Mouse (Mus musculus) thymus, postnatal 4 days (tissue): ENCODE data around the gene Cmbl.

Experiments used
- DNase-seq: peaks from one replicate; pipeline ENCODE4 v3.0.0; 2021

Gene Cmbl

DNA sequence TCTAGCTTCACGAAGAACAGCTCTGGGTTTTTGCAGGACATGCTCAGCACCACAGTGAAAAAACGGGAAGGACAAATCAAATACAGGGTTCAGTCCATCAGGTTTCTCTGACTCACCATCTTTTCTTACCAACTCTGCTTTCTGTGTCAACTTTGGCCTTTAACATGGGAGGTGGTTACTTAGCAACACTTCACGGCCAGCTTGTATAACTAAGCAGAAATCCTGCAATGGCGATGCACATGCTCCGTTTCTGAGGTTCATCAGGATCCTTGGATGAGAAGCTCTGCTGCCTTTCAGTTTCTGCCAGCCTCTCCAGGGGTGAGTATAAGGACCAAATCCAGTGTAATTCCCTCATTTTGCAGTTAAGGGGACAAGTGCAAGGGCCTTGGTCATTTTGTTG, at the start of gene Cmbl:
Gene Cmbl (plus strand): TSS at position 206 of the 400 bp plus-strand sequence.
- DNase-seq = no peak

DNA sequence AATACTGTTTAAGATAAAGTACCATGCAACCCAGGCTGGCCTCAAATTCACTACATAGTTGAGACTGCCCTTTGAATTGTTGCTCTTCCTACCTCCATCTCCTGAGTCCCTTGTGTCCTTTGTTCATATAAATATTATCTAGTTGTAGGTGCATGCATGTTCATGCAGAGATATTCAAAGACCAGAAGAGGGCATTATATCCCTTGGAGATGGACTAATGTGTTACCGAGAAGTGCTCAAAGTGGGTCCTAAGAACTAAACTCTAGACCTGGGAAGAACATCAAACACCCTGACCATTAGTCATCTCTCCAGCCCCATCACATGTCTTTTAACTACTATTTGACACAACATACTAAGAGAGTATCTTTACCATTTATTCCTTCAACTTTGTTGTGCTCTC, 48.0 kb upstream of the Cmbl start:
- DNase-seq = no peak

DNA sequence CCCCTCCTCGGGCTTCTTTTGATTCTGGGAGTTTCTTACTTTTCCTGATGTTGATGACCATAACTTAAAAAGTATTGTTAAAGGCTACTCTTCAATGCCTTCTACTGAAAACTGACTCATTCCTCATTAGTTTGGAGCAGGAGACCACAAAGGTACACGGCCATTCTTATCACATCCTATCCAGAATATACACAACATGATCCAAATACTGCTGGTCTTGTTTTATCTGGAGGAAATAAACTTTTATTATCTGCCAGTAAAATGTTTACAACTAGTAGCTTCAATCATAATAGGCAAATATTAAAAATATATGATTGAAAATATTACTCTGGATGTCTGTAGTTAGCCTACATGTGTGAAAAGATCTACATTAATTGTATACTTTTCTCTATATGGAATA, 46.8 kb upstream of the Cmbl start:
- no peak for DNase-seq

GRCm38 (mm10) chr15:31519000-31519399, 46.2 kb upstream of the Cmbl start:
- DNase-seq = no peak

DNA sequence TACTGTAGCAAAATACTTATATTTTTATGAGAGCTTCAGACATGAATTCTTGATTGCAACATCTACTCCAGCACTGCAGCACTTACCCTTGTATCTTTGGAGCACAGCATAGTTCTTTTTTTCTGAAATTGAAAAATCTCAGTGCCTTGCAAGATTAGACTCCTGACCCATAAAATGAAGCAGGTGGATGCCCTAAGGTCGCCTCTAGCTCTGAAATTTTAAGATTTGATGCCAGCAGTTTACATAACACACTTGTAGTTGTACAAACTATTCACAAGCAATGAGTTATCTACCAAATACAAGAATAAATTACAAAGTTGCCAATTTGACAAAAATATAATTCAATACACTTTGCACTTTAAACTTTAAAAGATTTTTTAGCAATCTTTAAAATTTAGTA, 38.7 kb upstream of the Cmbl start:
- DNase-seq = no peak

GRCm38 (mm10) chr15:31528477-31528876, 36.7 kb upstream of the Cmbl start:
- no peak for DNase-seq

GRCm38 (mm10) chr15:31529103-31529502, 36.1 kb upstream of the Cmbl start:
- no peak for DNase-seq

GRCm38 (mm10) chr15:31529811-31530658, 35.2 kb upstream of the Cmbl start:
- peak; percentile 73 for DNase-seq

DNA sequence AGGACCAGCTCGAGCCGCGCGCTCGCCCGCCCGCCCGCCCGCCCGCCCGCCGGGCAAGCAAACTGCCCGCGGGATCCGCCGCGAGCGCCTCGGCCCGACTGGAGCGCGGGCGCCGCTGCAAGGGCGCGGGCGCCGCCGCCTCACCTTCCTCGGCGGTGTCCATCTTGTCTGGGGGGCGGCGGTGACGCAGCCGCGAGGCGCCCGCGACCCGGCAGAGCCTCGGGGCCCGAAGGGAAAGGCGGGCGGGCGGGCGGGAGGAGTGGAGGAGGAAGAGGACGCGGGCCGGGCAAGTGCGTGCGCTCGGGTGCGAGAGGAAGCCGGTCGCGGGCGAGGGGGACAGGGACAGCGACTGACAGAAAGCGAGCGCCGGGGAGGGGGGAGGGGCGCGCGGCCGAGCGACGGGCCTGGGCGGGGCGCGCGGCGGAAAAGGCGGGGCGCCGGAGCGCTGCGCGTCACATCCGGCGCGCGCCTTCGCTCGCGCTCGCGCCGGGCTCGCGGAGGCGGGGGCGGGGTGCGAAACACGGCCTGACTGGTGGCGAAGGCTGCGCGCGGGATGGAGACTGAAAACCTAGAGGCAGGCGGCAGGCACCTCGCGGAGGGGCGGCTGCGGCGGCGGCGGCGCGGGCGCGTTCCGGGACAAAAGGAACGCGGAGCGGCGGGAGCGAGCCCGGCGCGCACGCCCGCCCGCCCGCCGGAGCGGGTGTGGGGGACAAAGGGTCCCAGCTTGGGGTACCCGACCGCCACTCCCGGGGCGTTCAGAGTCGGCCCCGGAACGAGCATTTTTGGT, 34.3 kb upstream of the Cmbl start, which contains the start of gene March6:
Gene March6 (minus strand): TSS at position 395 of the 787 bp plus-strand sequence.
- DNase-seq = peak; percentile 96

GRCm38 (mm10) chr15:31531446-31532330, 33.5 kb upstream of the Cmbl start:
- peak; percentile 46 for DNase-seq

DNA sequence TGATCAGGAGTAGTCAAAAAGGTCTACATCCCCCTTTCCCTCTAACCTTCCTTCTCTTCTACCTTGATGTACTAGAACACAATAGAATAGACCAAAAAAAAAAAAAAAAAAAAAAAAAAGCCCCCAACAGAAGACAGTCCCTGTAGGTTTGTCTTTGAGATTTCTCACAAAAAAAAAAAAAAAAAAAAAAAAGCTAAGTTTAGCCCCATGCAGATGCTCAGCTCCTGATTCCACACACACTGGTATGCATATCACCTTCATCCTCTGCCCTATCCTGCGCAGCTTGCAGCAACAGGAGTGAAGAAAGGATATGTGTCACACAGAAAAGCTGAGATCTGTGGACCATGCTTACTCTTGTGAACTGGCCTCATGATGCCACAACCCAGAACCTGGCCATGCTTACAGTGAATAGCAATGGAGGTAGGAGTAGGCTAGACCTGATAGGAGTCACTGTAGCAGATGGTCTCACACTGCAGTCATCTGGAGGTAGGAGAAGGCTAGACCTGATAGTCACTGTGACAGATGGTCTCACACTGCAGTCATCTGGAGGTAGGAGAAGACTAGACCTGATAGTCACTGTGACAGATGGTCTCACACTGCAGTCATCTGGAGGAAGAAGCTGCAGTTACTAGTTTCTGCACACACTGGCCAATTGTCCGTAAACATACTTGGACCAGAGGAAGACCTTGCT, 32.7 kb upstream of the Cmbl start:
- DNase-seq = peak; percentile 18

DNA sequence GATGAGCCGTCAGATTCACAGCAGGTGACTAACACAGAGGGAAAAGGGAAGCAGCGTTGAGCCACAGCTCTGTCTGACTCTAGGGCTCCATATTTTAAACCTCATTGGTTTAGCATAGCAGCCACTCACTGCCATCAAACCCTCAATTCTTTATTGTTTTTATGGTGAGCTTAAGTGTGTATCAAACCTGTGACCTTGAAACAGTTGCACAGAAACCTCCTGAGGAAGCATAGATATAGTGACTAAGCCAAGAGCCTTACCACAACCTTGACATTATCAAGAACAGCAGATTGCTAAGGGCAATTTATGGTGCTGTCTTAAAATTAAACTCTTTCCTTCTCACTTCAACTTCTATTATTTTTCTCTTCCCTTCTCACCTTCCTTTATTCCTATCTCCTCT, 31.7 kb upstream of the Cmbl start:
- no peak for DNase-seq

GRCm38 (mm10) chr15:31534421-31535258, 30.5 kb upstream of the Cmbl start:
- no peak for DNase-seq

DNA sequence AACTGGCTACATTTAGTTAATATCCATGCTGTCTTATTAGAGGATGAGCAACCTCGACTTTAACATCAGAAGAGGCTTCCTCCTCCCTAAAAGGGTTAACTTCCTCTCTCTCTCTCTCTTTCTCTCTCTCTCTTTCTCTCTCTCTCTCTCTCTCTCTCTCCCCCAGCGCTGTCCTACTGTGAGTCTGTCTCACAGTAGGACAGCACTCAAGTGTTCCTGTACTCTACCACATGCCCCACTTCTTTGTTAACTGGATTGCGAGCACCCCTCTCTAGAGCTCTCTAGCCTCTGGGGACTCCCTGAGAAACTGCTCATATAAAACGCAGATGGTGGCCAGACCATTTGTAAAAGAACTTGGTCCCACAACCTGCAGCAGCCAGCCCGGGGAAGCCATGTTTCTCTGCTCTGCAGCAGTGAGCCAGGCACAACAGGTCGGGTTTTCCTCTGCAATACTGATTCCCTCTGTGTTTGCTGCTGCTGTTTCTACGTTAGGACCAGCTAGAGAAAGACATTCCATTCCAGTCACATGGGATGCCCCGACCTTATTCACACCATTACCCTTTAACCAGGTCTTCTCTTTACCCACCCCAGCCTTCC, 29.8 kb upstream of the Cmbl start:
- no peak for DNase-seq

- DNase-seq = no peak
Measured at GRCm38 (mm10) chr15:31536051-31536737, 29.0 kb upstream of the Cmbl start.

- no peak for DNase-seq
Measured at GRCm38 (mm10) chr15:31537706-31538105, 27.5 kb upstream of the Cmbl start.

DNA sequence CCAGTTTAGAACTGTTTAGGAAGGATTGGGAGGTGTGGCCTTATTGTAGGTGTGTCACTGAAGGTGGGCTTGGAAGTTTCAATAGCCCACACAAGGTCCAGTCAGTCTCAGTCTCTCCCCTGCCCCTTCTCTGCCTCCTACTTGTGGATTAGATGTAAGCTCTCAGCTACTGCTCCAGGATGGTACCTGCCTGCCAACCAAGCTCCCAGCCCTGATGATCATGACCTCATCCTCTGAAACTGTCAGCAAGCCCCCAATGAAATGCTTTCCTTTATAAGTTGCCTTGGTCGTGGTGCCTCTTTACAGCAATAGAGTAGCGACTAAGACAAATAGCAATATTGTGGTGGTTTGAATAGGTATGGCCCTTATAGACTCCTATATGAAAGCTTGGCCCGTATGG, 26.8 kb upstream of the Cmbl start:
- DNase-seq = no peak

DNA sequence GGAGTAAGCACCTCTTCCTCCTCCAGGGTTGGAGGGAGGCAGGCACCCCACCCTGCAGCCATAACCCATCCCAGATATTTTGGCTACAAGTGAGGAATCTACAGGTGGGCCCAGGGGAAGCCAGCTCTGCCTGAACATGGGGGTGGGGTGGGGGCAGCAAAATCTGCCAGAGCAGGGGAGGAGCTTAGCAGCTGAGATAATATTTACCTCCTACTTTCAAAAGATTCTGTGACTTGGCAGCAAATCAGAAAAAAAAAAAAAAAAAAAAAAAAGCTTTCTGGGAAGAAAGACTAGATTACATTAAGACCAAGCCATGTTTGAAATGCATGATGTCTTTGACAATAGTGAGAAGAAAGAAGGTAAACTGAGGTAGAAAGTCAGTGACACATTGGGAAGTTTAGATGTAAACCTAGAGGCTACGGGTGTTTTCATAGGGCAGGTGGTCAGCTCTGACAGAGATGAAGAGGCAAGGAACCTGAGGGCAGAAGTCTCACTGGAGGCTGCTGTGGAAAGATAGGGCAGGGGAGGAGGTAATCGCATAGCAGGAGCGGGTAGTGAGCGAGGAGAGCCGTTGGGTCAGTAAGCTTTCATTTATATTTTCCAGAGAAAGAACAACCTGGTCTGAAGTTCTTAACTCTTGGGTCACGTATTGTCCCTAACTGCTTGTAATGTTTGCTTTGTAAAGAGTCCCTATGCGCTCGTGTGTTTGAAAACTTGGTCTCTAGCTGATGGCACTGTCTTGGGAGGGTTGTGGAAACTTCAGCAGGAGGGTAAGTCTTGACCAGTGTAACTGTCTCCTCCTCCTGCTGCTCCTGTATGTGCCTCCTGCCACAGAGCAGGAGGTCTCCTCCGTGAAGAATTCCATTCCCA, 25.3 kb upstream of the Cmbl start:
- no peak for DNase-seq

- no peak for DNase-seq
Measured at GRCm38 (mm10) chr15:31540513-31540802, 24.7 kb upstream of the Cmbl start.
